Mouse (Mus musculus): ENCODE data around the gene Fcho1. TPM values are rescaled to one million over a fixed set of nuclear protein-coding genes. Genes with fewer than 3 reads are reported as not detected.
"Not testable (repeated sequence)": the region's sequence is repeated elsewhere in the genome, so short reads cannot be mapped to it uniquely, and the experiment has no call there.

Fcho1 gene
- 79.3 and 144 TPM in 2 replicates for polyA plus RNA-seq (2011; ENCODE audit: insufficient read depth, insufficient read length, low replicate concordance, missing spikeins)

DNA sequence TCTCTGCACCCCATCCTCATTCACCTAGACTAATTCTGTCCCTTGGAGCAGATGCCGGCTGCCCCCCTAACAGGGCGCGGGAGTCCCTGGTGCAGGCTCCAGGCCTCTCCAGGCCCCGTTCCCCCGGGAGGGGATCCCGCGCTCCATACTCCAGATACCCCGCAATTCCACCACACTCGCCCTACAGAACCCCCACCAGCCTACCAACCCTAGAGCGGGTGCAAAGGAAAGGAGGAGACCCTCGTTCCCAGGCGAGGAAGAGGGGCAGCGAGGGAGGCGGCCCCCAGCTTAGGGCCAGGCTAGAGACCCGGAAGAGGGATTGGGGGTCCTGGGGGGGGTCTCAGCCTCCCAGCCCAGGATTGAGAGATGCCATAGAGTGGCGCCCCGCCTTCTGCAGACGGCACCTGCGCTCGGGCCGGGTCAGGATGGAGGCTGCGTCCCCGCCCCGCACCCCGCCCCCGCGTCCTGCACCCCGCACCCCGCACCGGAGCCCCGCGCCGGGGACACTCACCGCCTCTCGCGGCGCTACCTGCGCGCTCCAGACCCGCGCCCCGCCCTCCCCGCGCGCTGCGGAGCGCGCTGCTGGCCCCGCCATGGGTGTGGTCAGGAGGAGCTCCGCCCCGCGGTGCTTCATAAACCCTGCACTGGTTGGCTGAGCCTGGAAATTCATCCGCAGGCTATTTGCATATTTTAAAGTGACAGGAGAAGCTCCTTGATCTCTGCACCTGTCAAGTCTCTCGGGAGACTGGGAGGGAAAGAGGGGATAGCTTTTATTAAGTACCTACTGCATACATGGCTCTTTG is at the start of gene Fcho1:
Fcho1 (minus strand) TSS at position 595 of the 803 bp plus-strand sequence.
- WGBS: 1% methylated on average over 54 of the region's 54 CpGs
- Histone ChIP-seq H3K4me3 (replicated peaks; ENCODE audit: control insufficient read depth, low read depth, low read length) (peak within 1 kb of the TSS; percentile 71), H3K27ac (ENCODE audit: control insufficient read depth, insufficient read depth, low read depth, low read length, poor library complexity) (peak within 1 kb of the TSS; percentile 82), H3K4me1 (ENCODE audit: control insufficient read depth, insufficient read depth, low read length) (peaks cover 10% of the 10 kb centered on the region; the same call in 1 of the 2 replicates)
- peak; percentile 41; the same call in 1 of the 2 replicates for TF ChIP-seq POLR2A (IDR thresholded peaks at IDR 0.05; ENCODE audit: borderline replicate concordance, control insufficient read depth, low read depth, low read length)
- TF ChIP-seq CTCF (IDR thresholded peaks at IDR 0.05; ENCODE audit: control insufficient read depth, insufficient read depth, low read length): no peak

DNA sequence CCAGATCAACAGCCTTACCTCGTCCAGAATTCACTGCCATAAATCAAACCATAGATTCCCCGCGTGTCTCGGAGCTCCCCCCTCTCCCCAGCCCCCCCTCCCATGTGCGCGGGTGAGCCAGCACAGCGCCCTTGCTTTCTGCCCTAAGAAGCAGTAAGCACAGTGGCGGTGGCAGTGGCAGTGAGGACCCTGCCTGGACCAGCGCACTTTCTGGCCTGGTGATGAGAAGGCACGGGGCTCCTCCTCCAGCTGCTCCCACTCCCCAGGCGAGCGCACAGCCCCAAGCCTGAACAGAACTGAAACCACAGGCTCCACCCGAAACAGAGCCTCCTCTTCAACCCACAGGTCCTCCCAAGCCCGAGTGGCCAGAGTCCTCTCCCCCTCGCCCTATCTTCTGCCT is 45.8 kb upstream of the Fcho1 start:
- no peak overlapping the region for H3K4me3 ChIP-seq (replicated peaks; ENCODE audit: control insufficient read depth, low read depth, low read length)
- 82% methylated on average over 15 of the region's 15 CpGs for WGBS
- H3K27ac ChIP-seq (ENCODE audit: control insufficient read depth, insufficient read depth, low read depth, low read length, poor library complexity): no peak overlapping the region
- H3K4me1 ChIP-seq (ENCODE audit: control insufficient read depth, insufficient read depth, low read length): no peaks in the 10 kb centered on the region
- TF ChIP-seq POLR2A (IDR thresholded peaks at IDR 0.05; ENCODE audit: borderline replicate concordance, control insufficient read depth, low read depth, low read length): no peak
- TF ChIP-seq CTCF (IDR thresholded peaks at IDR 0.05; ENCODE audit: control insufficient read depth, insufficient read depth, low read length): no peak

DNA sequence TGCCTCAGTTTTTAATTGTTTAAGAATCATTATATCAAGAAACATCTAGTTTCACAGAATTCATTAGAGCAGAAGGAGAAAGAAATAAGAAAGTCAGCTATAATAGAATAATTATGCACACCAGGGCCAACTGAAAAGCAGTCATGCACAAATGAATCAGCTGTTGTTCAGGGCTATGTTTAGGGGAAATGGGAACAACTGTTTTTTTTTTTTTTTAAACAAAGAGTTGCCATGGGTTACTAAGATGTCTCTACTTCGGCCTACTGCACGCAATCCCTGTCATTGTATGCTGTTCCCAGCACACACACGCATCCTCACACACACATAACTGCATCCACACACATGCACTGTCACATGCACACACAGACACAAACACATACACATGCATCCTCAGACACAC is 33.3 kb upstream of the Fcho1 start:
- no peak overlapping the region for H3K4me3 ChIP-seq (replicated peaks; ENCODE audit: control insufficient read depth, low read depth, low read length)
- TF ChIP-seq CTCF (IDR thresholded peaks at IDR 0.05; ENCODE audit: control insufficient read depth, insufficient read depth, low read length) (no peak), POLR2A (IDR thresholded peaks at IDR 0.05; ENCODE audit: borderline replicate concordance, control insufficient read depth, low read depth, low read length) (no peak)
- 81% methylated on average over 3 of the region's 3 CpGs for WGBS
- H3K4me1 ChIP-seq (ENCODE audit: control insufficient read depth, insufficient read depth, low read length): peaks cover 2% of the 10 kb centered on the region
- peak overlapping the region; percentile 50; the same call in 1 of the 2 replicates for H3K27ac ChIP-seq (ENCODE audit: control insufficient read depth, insufficient read depth, low read depth, low read length, poor library complexity)

GRCm38 (mm10) chr8:71752881-71753552 is 27.5 kb upstream of the Fcho1 start:
- not testable (repeated sequence) for H3K4me1 ChIP-seq (ENCODE audit: control insufficient read depth, insufficient read depth, low read length); H3K27ac ChIP-seq (ENCODE audit: control insufficient read depth, insufficient read depth, low read depth, low read length, poor library complexity); H3K4me3 ChIP-seq (replicated peaks; ENCODE audit: control insufficient read depth, low read depth, low read length)
- WGBS: 70% methylated on average over 7 of the region's 7 CpGs

DNA sequence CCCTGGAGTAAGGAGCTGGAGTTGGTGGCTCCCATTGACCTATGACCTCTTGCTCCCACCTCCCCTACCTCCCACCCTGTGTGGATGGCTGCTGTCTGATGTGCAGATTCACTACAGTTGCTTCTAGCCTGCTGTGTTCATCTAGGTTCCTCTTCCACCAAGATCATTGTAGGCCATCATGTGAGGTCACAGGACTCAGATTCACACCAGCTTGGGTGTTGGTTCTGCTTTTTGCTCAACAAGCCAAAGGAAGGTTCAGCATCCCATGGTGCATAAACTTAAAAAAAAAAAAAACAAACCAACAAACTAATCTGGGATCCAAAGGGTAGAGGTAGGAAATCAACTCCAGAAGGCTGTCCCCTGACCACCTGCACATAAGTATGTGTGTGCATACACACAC is 26.7 kb upstream of the Fcho1 start:
- not testable (repeated sequence) for H3K4me1 ChIP-seq (ENCODE audit: control insufficient read depth, insufficient read depth, low read length); H3K4me3 ChIP-seq (replicated peaks; ENCODE audit: control insufficient read depth, low read depth, low read length); H3K27ac ChIP-seq (ENCODE audit: control insufficient read depth, insufficient read depth, low read depth, low read length, poor library complexity)

DNA sequence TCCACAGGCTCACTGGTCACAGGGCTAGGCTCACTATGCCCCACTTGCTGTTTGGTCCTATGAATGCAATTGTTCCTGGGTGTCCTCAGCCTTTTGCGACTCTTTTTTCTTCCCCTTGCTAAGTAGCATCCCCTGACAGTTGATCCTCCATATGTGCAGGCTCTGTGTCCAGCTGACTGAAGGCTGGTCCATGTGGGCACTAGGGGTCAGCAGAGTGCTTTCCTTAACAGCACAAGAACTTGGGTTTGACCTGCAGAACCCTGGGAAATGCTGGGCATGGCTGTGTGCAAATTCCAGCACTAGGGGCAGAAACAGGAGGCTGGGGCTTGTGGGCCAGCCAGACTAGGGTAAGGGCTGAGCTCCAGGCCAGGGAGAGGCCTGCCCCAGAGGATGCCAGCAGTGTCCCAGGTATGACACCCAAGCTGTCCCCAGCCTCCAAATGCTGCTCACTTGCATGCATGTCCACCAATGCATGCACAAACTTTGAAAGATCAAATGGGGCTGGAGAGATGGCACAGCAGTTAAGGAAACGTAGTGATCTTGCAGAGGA is 25.9 kb upstream of the Fcho1 start:
- H3K27ac ChIP-seq (ENCODE audit: control insufficient read depth, insufficient read depth, low read depth, low read length, poor library complexity); H3K4me1 ChIP-seq (ENCODE audit: control insufficient read depth, insufficient read depth, low read length); H3K4me3 ChIP-seq (replicated peaks; ENCODE audit: control insufficient read depth, low read depth, low read length): not testable (repeated sequence)
- 55% methylated on average over 2 of the region's 2 CpGs for WGBS
- TF ChIP-seq CTCF (IDR thresholded peaks at IDR 0.05; ENCODE audit: control insufficient read depth, insufficient read depth, low read length): peak; percentile 43

DNA sequence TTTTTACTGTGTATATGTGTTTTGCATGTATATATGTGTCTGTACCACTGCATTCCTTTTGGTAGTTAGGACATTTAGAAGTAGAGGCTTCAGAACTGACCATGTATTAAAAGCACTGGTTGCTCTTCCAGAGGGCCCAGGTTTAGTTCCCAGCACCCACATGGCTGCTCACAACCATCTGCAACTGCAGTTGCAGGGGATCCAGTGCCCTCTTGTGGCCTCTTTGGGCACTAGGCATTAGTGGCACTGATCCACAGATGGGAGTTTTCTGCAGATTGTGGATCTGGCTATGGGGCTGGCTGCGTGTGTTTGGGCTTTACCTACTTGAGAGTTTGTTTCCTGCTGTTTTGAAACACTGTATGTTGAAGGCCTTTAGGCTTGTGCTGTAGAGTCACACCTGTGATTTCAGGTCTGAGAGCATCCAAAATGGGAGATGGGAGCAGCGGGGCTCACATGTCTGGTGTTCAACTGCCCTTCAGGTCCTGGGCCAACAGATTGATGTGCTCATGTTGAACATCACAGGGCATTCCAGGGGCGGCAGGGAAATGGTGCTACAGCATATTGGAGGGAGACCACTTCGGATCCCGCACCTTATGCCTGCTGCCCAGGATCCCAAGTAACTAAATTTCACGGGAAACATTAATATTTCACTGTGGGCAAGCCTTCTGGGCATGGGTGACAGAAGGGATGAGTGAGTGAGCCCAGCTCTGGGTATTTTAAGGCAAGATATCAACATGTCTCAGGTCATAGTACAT is 24.0 kb upstream of the Fcho1 start:
- H3K4me1 ChIP-seq (ENCODE audit: control insufficient read depth, insufficient read depth, low read length); H3K4me3 ChIP-seq (replicated peaks; ENCODE audit: control insufficient read depth, low read depth, low read length); H3K27ac ChIP-seq (ENCODE audit: control insufficient read depth, insufficient read depth, low read depth, low read length, poor library complexity): not testable (repeated sequence)
- WGBS: 83% methylated on average over 6 of the region's 6 CpGs

DNA sequence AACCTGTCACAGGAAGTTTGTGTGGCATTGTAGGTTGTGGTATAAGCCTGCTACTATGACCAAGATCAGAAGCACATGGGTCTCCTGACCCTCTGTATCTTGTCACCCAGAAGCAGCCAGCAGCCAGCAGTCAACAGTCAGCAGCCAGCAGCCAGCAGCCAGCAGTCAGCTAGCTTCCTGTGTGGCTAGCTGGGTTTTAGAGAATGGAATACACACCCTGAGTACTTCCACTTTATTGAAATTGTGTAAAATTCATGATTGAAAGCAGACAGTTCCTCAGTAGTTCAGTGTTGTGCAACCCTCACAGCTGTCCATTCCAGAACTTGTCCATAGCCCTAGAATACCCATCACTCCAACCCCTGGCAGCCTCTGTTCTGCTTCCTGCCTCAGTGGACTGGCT is 21.6 kb upstream of the Fcho1 start:
- H3K4me3 ChIP-seq (replicated peaks; ENCODE audit: control insufficient read depth, low read depth, low read length); H3K27ac ChIP-seq (ENCODE audit: control insufficient read depth, insufficient read depth, low read depth, low read length, poor library complexity); H3K4me1 ChIP-seq (ENCODE audit: control insufficient read depth, insufficient read depth, low read length): not testable (repeated sequence)
